Mouse (Mus musculus): ENCODE results near the gene Ntsr2. TPM values are rescaled to one million over a fixed set of nuclear protein-coding genes. Genes with fewer than 3 reads are reported as not detected.

The Ntsr2 gene
- polyA plus RNA-seq, 1 experiment, result not detected

DNA sequence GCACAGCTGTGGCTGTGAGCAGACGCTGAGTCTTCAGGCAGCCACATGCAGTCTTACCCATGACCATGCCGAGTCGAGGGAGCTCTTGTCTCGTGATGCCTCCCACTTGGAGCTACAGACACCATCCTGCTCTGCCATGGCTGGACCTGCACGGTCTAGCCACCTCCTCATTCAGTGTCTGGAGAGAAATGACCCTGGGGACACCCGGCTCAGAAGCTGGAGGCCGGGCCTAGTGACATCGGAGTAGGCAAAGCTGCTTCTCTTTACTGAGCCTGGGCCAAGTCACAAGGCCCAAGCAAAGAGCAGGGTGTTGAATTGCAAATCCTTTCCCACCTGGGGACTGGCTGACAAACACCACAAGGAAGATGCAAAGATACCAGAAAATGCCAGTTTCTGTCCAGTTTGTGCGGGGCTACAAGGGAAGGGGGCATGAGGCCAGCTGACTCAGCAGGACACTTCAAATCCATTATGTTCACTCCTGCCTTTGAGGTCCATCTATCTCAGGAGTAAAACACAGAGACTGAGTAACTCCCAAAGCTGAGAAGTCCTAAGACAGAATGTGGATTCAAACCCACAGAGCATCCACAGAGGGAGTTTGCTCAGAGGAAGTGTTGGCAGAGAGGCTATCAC is 6.3 kb upstream of the Ntsr2 start:
- TF ChIP-seq SRF (IDR thresholded peaks at IDR 0.05; ENCODE audit: control insufficient read depth, insufficient read length, low read depth) (no peak), MYOD1 (IDR thresholded peaks at IDR 0.05; ENCODE audit: control insufficient read depth in 1 of 3, insufficient read length in 2 of 3, low read depth in 2 of 3) (no peak), REST (IDR thresholded peaks at IDR 0.05; ENCODE audit: insufficient read depth, insufficient read length) (no peak), TCF12 (IDR thresholded peaks at IDR 0.05; ENCODE audit: insufficient read depth, poor library complexity, severe bottlenecking) (no peak), MAX (IDR thresholded peaks at IDR 0.05; ENCODE audit: low read depth) (no peak), E2F4 (IDR thresholded peaks at IDR 0.05; ENCODE audit: insufficient read depth) (no peak), MYOG (IDR thresholded peaks at IDR 0.05; ENCODE audit: control insufficient read depth in 1 of 3, insufficient read depth in 1 of 3, insufficient read length in 2 of 3, low read depth in 2 of 3) (no peak), TCF3 (IDR thresholded peaks at IDR 0.05; ENCODE audit: insufficient read length, low read depth) (no peak), POLR2A (IDR thresholded peaks at IDR 0.05; ENCODE audit: insufficient read length, low read depth) (no peak)
- no peak overlapping the region for H3ac ChIP-seq (ENCODE audit: control insufficient read depth, insufficient read length)
- H3K4me2 ChIP-seq (ENCODE audit: low read depth), result no peak overlapping the region
- H3K36me3 ChIP-seq (ENCODE audit: control insufficient read depth, insufficient read depth), result no peaks in the 10 kb centered on the region
- H3K27me3 ChIP-seq (ENCODE audit: control insufficient read depth, insufficient read depth, insufficient read length), result peaks cover 42% of the 10 kb centered on the region
- H3K4me3 ChIP-seq, result no peak overlapping the region
- no peaks in the 10 kb centered on the region for H3K79me2 ChIP-seq (ENCODE audit: control insufficient read depth, insufficient read depth)

- H3K79me2 ChIP-seq (ENCODE audit: control insufficient read depth, insufficient read depth), result no peaks in the 10 kb centered on the region
- H3K36me3 ChIP-seq (ENCODE audit: control insufficient read depth, insufficient read depth), result no peaks in the 10 kb centered on the region
- H3K4me2 ChIP-seq (ENCODE audit: low read depth), result no peak overlapping the region
- H3K4me3 ChIP-seq, result no peak overlapping the region
- H3K27me3 ChIP-seq (ENCODE audit: control insufficient read depth, insufficient read depth, insufficient read length), result peaks cover 45% of the 10 kb centered on the region
- H3ac ChIP-seq (ENCODE audit: control insufficient read depth, insufficient read length), result no peak overlapping the region
- TF ChIP-seq TCF12 (IDR thresholded peaks at IDR 0.05; ENCODE audit: insufficient read depth, poor library complexity, severe bottlenecking) (no peak), TCF3 (IDR thresholded peaks at IDR 0.05; ENCODE audit: insufficient read length, low read depth) (no peak), USF1 (IDR thresholded peaks at IDR 0.05; ENCODE audit: low read depth) (no peak), POLR2AphosphoS2 (IDR thresholded peaks at IDR 0.05; ENCODE audit: insufficient read length, low read depth) (no peak), MYOG (IDR thresholded peaks at IDR 0.05; ENCODE audit: control insufficient read depth in 1 of 3, insufficient read depth in 1 of 3, insufficient read length in 2 of 3, low read depth in 2 of 3) (no peak), SRF (IDR thresholded peaks at IDR 0.05; ENCODE audit: control insufficient read depth, insufficient read length, low read depth) (no peak), CEBPB (IDR thresholded peaks at IDR 0.05; ENCODE audit: insufficient read depth, poor library complexity, severe bottlenecking) (no peak), MAX (IDR thresholded peaks at IDR 0.05; ENCODE audit: low read depth) (no peak), MYOD1 (IDR thresholded peaks at IDR 0.05; ENCODE audit: control insufficient read depth in 1 of 3, insufficient read length in 2 of 3, low read depth in 2 of 3) (no peak)
Measured at GRCm38 (mm10) chr12:16648273-16648672, 4.9 kb upstream of the Ntsr2 start.

DNA sequence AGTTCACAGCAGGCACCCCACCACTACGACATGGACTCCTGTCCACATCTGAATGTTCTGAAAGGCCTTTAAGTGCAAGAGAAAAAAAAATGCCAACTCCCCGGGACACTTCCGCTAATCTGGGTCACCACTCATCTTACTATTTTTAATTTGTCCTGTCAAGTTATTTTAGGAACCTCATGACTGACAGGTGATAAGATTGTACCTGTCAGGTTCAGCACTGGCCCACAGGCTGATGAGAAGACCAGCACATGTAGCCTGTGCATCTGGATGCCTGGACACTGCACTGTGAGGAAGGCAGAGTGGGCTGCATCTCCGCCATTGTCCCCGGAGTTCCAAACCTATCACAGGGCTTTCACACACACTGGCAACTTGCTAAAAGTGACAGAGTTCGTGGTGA is 3.4 kb upstream of the Ntsr2 start:
- H3K36me3 ChIP-seq (ENCODE audit: control insufficient read depth, insufficient read depth), result no peaks in the 10 kb centered on the region
- peaks cover 53% of the 10 kb centered on the region for H3K27me3 ChIP-seq (ENCODE audit: control insufficient read depth, insufficient read depth, insufficient read length)

DNA sequence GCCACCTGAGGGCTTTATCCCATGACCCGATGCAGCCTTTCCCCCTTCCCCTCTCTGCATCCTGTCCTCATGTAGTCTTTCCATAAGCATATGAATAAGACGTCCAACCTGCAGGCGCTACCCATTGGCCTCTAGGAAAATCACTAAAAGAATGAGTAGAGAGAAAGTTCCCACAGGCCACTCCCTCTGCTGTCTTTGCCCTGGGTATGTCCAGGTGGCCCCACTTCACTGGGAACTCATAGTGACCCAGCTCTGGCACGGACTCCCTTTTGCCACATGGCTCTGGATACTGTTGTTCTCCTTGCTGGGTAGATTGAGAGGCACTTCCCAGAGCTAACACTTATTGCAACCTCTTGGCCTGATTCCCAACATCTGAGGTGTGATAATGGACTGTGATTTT is 2.4 kb downstream of the Ntsr2 start:
- Histone ChIP-seq H3K79me2 (ENCODE audit: control insufficient read depth, insufficient read depth) (no peaks in the 10 kb centered on the region), H3K36me3 (ENCODE audit: control insufficient read depth, insufficient read depth) (no peaks in the 10 kb centered on the region), H3K4me2 (ENCODE audit: low read depth) (no peak overlapping the region), H3ac (ENCODE audit: control insufficient read depth, insufficient read length) (no peak overlapping the region), H3K4me3 (no peak overlapping the region), H3K27me3 (ENCODE audit: control insufficient read depth, insufficient read depth, insufficient read length) (peaks cover 56% of the 10 kb centered on the region)
- no peak for TF ChIP-seq TCF12 (IDR thresholded peaks at IDR 0.05; ENCODE audit: insufficient read depth, poor library complexity, severe bottlenecking)

More for the DNA sequence above, 3.4 kb upstream of the Ntsr2 start:
- Histone ChIP-seq H3K79me2 (ENCODE audit: control insufficient read depth, insufficient read depth) (no peaks in the 10 kb centered on the region), H3K4me3 (no peak overlapping the region), H3ac (ENCODE audit: control insufficient read depth, insufficient read length) (no peak overlapping the region), H3K4me2 (ENCODE audit: low read depth) (no peak overlapping the region)
- TF ChIP-seq MYOG (IDR thresholded peaks at IDR 0.05; ENCODE audit: control insufficient read depth in 1 of 3, insufficient read depth in 1 of 3, insufficient read length in 2 of 3, low read depth in 2 of 3), result no peak
- TF ChIP-seq CEBPB (IDR thresholded peaks at IDR 0.05; ENCODE audit: insufficient read depth, poor library complexity, severe bottlenecking), result no peak
- no peak for TF ChIP-seq POLR2A (IDR thresholded peaks at IDR 0.05; ENCODE audit: insufficient read length, low read depth)
- no peak for TF ChIP-seq REST (IDR thresholded peaks at IDR 0.05; ENCODE audit: insufficient read depth, insufficient read length)
- TF ChIP-seq MAX (IDR thresholded peaks at IDR 0.05; ENCODE audit: low read depth), result no peak
- no peak for TF ChIP-seq POLR2AphosphoS2 (IDR thresholded peaks at IDR 0.05; ENCODE audit: insufficient read length, low read depth)
- TF ChIP-seq SRF (IDR thresholded peaks at IDR 0.05; ENCODE audit: control insufficient read depth, insufficient read length, low read depth), result no peak
- TF ChIP-seq TCF12 (IDR thresholded peaks at IDR 0.05; ENCODE audit: insufficient read depth, poor library complexity, severe bottlenecking), result no peak
- TF ChIP-seq E2F4 (IDR thresholded peaks at IDR 0.05; ENCODE audit: insufficient read depth), result no peak
- no peak for TF ChIP-seq MYOD1 (IDR thresholded peaks at IDR 0.05; ENCODE audit: control insufficient read depth in 1 of 3, insufficient read length in 2 of 3, low read depth in 2 of 3)
- TF ChIP-seq TCF3 (IDR thresholded peaks at IDR 0.05; ENCODE audit: insufficient read length, low read depth), result no peak
- no peak for TF ChIP-seq USF1 (IDR thresholded peaks at IDR 0.05; ENCODE audit: low read depth)

Measured in myocyte (in vitro differentiated cells).